Mouse (Mus musculus): ENCODE measurements at regions not wholly inside any gene's neighbourhood (a gene's known extent, or its start where the extent isn't known, plus 50 kb on each side); places are given as distances from the start of the nearest gene placed in this dataset.

DNA sequence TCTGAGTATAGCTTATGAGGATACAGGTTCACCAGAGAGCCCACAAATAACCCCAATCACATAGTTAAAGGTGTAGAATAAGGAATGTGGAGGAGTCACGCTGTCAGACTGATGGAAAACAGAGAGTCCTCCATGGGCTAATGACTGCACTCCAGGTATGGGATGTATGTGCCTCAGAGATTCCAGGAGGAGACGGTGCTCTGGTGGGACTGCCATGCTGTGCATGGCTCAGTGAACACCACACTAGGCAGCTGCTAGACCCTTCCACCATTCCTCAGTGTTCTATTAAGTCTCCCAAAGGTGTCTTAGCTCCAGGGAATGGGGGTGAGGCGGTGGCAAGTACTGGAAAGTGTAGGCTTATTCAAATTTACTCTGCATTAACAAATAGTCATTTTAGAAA is 142.0 kb downstream of the Pxdc1 start:
- TF ChIP-seq POLR2A (IDR thresholded peaks at IDR 0.05; ENCODE audit: insufficient read depth, low read depth, low read length) (no peak), CTCF (IDR thresholded peaks at IDR 0.05) (no peak)

All from heart, adult 2 months (tissue).